Mouse (Mus musculus) hematopoietic stem cell, adult 5-6 weeks (primary cell): ENCODE measurements around the gene Nt5m. TPM values are rescaled to one million over a fixed set of nuclear protein-coding genes. Genes with fewer than 3 reads are reported as not detected.
"Not testable (repeated sequence)": the region's sequence is repeated elsewhere in the genome, so short reads cannot be mapped to it uniquely, and the experiment has no call there.

ENCODE experiments used
- ATAC-seq, 2 experiments: fragments of 125-278 bp in 1 of 2; replicated peaks in 1 of 2; 2 replicates each; pipeline ENCODE4 v1.8.0; 2016 to 2017; ENCODE audit warnings: inconsistent platforms in 2 of 2, mild to moderate bottlenecking in 2 of 2, moderate number of reproducible peaks in 2 of 2, low read depth in 1 of 2, moderate TSS enrichment in 1 of 2; ENCODE audit not compliant: low FRiP score in 2 of 2, poor library complexity in 2 of 2, severe bottlenecking in 2 of 2, insufficient read depth in 1 of 2, low TSS enrichment in 1 of 2
- total RNA-seq: library from RNA; stranded (forward); fragments of 172-1452, 232-1000 nt; gene quantifications from 2 replicates; pipeline ENCODE4 v1.2.3, GENCODE M21; 2017

Gene Nt5m
- total RNA-seq, 1 experiment from 2014 or later = 16.7 TPM

GRCm38 (mm10) chr11:59815482-59816065 lies 23.7 kb upstream of the Nt5m start:
- no peak for ATAC-seq

- no peak for ATAC-seq
Observed at GRCm38 (mm10) chr11:59817916-59818315, 21.3 kb upstream of the Nt5m start.

DNA sequence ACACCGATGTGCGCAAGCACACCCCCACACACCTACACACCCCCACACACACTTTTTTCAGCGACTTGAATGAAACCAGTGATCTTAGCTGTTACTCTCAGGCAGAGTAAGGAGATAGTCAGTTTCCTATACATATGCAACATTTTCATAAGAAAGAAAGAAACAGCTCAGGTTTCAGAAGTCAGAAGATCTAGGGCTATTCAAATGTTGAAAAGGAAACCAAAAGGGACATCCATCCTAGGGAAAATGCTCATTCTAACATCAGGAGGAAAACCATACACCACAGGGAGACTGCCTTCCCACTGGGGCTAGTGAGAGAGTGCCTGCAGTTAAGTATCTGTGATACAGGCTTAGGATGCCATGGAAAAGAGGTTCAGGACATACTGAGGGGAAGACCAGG lies 17.6 kb upstream of the Nt5m start:
- no peak for ATAC-seq

- ATAC-seq = not testable (repeated sequence)
Observed at GRCm38 (mm10) chr11:59837789-59838188, 1.5 kb upstream of the Nt5m start.

DNA sequence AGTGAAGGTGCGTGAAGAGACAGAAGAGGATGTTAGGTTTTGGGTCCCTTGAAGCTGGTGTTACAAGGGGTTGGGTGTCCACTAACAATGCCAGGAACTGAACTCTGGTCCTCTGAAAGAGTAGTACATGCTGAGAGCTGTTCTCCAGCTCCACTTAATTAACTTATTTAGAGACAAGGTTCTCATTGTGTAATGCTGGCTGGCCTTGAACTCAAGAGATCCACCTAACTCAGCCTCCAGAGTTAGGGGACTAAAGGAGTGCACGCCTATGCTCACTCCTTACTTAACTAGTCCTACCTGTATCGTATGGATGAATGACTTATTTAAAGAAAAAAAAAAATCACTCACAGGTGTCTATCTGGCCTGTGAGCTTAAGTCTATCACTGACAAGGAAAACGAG lies 821 bp upstream of the Nt5m start:
- no peak for ATAC-seq

DNA sequence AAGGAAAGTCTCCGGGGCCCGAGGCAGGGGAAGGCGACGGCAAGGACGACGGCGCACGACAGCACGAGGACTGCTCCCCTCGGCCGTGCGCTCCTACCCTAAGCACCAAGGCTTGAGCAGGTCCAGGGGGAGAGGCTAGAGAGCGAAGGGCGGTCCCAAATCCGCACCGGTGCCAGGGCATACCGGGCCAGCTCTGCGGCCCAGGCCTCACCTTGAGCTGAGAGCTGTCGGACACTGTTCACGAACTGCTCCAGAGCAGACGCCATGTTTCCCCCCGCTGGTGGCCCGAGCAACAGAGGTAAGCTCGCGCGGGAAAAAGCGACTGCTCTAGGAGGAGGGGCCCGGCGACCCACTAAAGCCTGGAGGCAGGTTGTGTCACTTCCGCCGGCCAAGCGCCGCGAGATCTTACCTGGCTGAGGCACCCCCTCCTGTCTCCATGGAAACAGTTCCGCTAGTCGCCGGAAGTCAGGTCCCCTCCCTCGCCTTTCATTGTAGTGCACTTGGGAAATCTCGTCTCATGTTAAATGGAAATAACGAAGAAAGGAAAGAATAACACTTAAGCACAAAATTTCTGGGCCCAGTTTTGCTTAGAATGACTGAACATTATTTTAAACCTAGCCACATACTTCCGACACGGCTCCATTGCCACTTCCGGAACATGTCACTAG lies 346 bp downstream of the Nt5m start, which contains the start of gene Cops3:
Gene Cops3 (minus strand): TSS at position 380 of the 668 bp plus-strand sequence.
- peak; percentile 90 to 94 for ATAC-seq

DNA sequence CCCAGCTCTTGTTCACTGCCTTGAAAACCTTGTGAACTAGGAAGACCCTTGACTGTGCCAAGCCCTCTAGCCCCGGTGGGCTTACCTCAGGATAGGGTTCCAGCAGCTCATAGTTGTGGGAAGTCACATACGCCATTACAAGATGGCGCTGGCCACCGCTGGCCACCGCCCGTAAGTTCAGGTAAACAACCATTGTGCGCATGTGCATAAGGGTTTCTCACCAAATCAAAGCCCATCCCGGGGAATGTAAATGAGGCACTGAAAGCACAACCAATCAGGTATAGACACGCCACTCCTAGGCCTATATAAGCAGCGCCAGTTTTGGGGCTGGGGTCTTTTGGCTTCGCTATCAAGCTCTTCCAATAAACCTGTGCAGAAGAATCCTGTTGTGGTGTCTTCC lies 7.1 kb downstream of the Nt5m start:
- no peak for ATAC-seq

DNA sequence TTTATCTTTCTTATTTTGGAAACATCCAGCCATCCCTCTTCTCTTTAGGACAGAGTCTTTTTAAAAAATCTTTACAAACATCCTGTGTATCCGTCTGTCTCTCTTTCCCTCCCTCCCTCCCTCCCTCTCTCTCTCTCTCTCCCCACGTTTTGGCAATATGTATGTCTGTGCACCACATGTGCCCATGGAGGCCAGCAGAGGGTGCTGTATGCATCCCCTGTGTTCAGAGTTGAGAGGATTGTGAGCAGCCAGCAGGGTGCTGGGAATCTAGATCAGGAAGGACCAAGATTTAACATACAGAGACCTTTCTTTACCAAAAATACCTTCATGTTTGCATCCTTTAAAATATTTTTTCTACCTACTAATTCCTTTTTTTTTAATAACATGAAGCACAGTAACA lies 7.9 kb downstream of the Nt5m start:
- ATAC-seq = peak; percentile 49 to 63; a peak in 1 of 4 replicates

DNA sequence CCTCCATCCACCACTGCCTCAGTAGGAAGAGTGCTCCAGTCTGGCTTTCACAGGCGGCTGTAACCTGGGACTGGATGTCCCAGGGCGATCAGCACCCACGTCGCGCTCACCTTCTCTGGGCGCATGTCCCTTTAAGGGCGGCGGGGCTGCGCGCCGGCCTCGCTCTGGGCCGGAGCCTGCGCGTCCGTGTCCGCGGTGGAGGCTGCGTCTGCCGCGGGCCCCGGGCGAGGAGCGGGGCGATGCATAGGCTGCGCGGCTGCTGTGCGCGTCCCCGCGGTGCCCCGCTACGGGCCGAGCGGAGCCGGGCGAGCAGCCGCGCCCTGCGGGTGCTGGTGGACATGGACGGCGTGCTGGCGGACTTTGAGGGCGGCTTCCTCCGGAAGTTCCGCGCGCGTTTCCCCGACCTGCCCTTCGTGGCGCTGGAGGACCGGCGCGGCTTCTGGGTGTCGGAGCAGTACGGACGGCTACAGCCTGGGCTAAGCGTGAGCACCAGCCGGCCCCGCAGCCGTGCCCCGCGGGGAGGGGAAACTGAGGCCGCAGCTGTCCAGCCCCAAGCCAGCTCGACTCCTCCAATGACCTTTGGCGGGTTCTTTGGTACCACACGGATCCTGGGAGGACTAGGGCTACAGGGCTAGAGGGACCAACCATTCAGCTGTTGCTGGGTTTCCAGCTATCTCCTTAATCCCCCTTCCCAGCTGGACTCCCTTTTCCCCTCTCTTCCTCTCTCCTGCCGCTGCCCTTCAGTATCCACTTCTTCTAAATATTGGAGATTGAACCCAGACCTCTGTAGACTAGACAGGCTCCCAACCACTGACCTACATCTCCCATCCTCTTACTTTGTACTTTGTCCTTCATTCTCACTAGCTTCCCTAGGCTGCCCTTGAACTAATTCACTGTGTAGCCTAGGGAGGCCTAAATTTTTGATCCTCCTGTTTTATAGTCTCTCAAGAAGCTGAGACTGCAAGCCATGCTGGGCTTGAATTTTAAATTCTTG lies 8.9 kb downstream of the Nt5m start:
- peak; percentile 37 to 70 for ATAC-seq

DNA sequence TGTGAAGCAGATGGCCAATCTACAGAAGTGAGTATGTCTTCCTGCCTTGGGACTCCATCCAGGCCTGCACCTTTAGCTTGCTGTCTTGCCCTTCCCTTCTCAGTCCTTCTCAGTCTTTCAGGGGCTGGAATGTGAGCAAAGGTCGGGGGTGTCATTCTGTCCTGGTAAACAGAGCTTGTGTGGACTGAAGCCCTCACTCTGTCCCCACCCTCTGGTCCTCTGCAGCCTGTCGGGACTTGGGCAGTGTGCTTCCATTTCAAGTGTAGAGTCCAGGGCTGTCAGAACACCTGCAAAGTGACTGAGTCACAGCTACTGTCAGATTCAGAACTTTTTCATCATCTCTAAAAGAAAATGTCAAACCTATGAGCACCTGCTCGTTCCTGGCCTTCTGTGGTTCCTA lies 13.6 kb downstream of the Nt5m start:
- ATAC-seq = no peak

GRCm38 (mm10) chr11:59860467-59860866 lies 21.2 kb downstream of the Nt5m start:
- ATAC-seq = no peak

- ATAC-seq = no peak
Observed at GRCm38 (mm10) chr11:59864316-59864715, 25.1 kb downstream of the Nt5m start.

DNA sequence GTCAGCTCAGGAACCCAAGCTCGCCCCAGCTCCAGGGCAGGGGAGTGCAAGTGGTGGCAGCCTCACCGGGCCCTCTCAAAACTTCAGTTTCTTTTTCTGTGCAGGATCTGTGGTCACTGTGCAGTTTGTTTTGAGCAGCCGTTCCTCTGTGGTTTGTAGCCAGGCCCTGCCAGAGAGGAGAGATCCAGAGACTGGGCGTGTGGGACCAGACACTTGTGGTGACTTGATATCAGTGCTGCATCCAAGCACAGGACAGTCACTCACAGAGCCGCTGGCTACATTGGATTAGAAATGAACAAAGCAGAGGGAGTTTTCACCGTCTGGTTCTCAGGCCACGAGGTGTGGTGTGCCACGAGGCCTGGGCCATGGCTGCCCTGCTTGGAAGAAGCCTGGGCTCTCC lies 32.9 kb downstream of the Nt5m start:
- ATAC-seq = peak; percentile 42 to 54

GRCm38 (mm10) chr11:59880031-59880430 lies 40.8 kb downstream of the Nt5m start:
- peak; percentile 47 to 58 for ATAC-seq

DNA sequence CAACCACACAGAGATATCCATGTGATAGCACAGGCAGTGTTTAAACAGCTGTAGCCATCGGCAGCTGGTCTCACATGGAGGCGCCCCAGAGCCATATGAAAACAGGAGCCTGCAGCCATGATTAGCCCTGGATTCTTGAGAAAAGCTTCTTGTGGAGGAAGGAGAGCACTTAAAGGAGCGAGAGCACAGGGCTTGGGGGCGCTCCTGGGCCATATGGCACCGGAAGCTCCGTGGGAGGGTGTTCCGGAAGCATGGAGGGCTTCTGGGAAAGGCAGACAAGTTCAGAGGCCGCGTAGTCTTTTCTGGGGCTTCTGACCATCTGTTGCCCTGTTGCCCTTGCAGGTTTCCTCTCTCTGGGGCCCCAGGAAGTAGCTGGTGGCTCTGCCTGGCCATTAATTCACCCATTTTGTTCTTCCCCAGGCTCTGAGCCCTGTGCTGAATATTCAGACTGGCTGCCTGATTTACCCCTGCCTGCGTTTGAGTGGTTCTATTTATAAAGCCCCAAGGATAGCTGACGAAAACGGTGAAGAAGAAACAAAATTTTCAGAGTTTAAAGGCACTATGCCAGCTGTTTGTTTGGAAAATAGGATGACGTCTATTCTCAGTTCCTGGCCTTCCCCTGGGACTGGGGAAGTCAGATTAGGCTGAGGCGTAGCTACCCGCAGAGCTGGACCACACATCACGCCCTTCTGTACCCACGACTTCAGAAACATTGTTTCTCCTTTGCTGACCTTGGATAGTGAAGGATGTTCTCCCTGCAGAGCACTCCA lies 46.2 kb downstream of the Nt5m start:
- peak; percentile 82 to 89 for ATAC-seq

DNA sequence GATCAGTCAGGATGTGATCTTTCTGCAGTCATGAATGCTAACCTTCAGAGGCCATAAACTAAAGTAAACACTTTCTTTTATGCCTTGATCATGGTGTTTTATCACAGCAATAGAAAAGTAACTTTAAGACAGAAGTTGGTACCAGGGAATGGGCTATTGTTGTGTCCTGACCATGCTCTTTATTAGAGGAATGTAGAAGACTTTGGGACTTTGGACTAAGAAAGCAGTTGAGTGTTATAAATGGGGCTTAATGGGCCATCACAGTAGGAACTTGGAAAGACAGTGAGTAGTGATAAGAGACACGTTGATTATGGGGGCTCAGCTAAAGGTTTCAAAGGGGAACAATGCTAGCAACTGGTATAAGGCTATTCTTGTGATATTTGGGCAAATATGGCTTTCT lies 47.7 kb downstream of the Nt5m start:
- no peak for ATAC-seq

DNA sequence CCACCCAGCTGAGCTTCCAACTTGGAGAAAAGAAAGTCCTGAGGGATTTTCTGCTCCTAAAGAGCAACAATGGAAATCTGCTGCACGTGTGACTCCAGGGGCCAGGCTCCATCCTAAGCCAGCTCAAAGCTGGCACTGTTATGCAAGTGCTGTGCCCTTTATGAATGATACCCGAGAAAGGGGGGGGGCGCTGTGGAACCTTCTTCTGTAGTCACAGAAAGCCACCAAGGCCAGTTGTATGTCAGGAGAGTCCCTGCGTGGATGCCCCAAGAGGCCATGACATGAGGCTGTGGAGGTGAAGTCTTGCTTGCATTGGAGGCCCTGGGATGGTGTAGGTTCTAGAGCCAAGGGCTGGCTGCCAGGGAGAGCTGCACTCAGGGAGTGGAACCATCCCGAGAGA lies 48.9 kb downstream of the Nt5m start:
- no peak for ATAC-seq
